Mouse (Mus musculus) adipocyte (in vitro differentiated cells): Measurements from ENCODE around the gene Dusp11.
"Not testable (repeated sequence)": the region's sequence is repeated elsewhere in the genome, so short reads cannot be mapped to it uniquely, and the experiment has no call there.

Experiments
- DNase-seq: peaks from one replicate; pipeline ENCODE4 v3.0.0-alpha.2; 2016; ENCODE audit warnings: low spot score

Gene Dusp11

GRCm38 (mm10) chr6:85961101-85962091 is at the start of gene Dusp11:
TSS of gene Dusp11 (minus strand) at chr6:85961667.
- DNase-seq: peak; percentile 95

- peak; percentile 73 for DNase-seq
These were observed 48.5 kb upstream of the Dusp11 start for GRCm38 (mm10) chr6:86009980-86010379.

DNA sequence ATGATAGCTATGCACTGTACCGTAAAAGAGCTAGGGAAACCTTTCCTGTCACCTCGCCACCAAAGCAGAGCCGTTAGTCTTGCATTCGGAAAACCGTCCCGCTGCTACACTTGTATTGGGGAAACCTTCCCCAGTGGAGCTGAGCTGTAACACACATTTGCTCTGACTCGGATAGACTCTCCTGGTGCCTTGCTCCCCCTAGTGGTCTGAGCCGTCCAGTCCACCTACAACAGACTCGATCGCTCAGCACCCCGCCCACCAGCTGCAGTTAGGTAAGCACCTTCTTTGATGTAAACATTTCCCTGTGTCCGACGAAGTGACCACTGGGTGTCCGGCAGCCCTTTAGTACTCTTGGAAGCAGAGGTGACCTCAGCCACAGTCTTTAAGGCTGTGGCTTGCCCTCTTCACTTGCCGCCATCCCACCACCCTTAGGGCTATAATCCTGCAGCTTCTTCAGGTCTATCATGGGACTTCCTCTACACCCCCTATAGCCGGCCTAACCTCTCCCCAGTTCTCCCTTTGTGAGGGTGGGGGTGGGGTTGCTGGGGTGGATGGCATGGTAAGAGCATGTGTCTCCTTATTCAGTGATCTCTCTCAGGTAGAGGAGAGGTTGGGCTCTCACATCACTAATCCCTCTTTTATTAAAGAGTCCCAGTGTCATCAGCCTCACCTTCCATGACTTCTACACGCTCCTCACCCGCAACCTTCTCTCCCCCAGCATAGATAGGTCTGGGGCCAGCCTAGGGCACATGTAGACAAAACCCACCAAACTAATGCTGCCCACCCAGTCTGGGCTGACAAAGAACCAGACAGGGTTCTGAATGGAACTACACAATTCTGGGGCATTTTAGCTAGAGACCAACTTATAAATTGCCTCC is 43.0 kb upstream of the Dusp11 start:
- DNase-seq: peak; percentile 89

- no peak for DNase-seq
These were observed 42.0 kb upstream of the Dusp11 start for GRCm38 (mm10) chr6:86003405-86003925.

GRCm38 (mm10) chr6:85990774-85991173 is 29.3 kb upstream of the Dusp11 start:
- not testable (repeated sequence) for DNase-seq

DNA sequence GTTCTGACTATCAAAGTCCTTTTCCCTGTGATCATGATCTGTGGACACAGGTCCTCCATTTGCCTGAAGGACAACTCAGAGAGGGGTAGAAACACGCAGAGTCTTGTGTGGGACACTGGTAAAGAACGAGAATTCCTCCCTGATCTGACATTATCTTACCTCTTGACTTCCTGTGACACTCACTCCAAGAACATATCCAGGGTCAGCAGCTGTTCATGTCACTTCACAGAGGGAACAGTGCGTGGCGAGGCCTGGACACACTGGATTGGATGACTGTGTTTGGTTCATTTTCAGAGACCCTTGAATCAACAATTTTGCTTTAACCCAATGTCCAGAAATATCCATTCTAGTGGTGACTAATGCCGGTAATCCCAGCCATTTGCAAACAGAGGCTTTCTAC is 28.1 kb upstream of the Dusp11 start:
- DNase-seq: not testable (repeated sequence)

DNA sequence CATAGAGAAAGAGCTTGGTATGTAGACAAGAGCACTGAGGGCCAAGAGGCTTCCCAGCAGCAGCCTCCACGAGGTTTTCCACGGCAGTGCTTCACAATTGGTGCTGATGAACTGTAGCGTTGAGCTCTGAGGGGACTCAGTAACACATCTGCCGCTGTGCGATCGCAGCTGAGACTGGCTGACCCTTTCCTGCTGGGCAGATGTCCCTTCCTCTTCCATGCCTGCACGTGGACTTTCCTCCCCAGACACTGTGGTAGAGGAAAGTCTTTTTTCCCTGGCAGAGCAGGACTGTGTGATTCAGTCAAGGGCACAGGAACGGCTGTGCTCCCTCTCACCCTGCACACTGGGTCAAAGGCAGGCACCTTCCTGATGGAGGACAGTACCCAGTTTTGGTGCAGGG is 22.9 kb upstream of the Dusp11 start:
- no peak for DNase-seq

DNA sequence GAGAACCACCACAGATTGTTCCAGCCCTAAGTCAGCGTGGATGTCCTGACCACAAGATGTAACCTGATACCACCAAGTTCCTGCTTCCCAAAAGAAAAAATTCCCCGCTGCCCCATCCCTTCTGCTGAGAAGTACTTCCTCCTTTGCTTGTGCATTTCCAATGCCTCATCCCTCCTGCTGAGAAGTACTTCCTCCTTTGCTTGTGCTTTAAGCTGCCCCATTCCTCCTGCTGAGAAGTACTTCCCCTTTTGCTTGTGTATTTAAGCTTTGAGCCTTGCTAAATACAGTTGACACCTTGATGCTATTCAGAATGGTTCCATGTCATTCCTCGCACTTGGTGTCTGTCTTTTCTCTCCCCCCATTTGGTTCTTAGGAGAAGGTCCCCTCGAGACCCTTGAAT is 17.3 kb upstream of the Dusp11 start:
- DNase-seq: not testable (repeated sequence)

GRCm38 (mm10) chr6:85976242-85976641 is 14.8 kb upstream of the Dusp11 start:
- no peak for DNase-seq

GRCm38 (mm10) chr6:85975761-85976160 is 14.3 kb upstream of the Dusp11 start:
- no peak for DNase-seq

GRCm38 (mm10) chr6:85974941-85975617 is 13.6 kb upstream of the Dusp11 start:
- DNase-seq: no peak

- DNase-seq: no peak
These were observed 11.9 kb upstream of the Dusp11 start for GRCm38 (mm10) chr6:85973336-85973735.

- DNase-seq: no peak
These were observed 11.2 kb upstream of the Dusp11 start for GRCm38 (mm10) chr6:85972699-85973098.

- no peak for DNase-seq
These were observed 8.4 kb upstream of the Dusp11 start for GRCm38 (mm10) chr6:85969889-85970288.

GRCm38 (mm10) chr6:85966686-85967085 is 5.2 kb upstream of the Dusp11 start:
- DNase-seq: no peak

GRCm38 (mm10) chr6:85966081-85966480 is 4.6 kb upstream of the Dusp11 start:
- not testable (repeated sequence) for DNase-seq

- DNase-seq: no peak
These were observed 3.9 kb downstream of the Dusp11 start for GRCm38 (mm10) chr6:85957581-85957980.

DNA sequence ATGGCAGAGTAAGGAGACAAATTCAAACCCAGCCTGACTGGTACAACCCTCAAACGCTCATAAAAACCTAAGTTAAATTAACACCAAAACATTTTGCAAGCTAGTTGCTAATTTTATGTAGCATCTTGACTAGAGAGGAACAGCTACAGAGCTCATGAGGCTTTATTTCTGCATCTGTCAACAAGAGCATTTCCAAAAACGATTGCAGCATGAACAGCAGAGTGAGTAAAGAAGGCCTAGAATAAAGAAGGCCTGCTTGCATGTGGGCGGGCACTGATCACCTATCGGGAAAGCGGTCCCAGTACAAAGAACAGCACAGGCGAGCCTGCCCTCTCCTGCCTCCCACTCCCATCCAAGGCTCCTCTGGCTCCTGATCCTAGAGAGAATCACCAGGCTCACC is 12.9 kb downstream of the Dusp11 start:
- no peak for DNase-seq

- no peak for DNase-seq
These were observed 19.0 kb downstream of the Dusp11 start for GRCm38 (mm10) chr6:85942469-85942868.

DNA sequence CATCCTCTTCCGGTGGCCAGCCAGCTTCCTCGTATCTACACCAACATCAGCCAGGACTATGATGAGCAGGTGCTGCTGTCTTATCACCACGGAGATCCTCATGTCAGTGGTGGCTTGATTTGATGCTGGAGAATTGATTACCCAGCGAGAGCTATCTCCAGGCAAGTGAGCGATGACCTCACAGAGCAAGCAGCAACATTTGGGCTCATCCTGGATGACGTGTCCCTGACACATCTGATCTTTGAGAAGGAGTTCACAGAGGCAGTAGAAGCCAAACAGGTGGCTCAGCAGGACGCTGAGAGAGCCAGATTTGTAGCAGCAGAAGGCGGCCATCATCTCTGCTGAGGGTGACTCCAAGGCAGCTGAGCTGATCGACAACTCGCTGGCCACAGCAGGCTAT is 22.8 kb downstream of the Dusp11 start:
- DNase-seq: no peak

GRCm38 (mm10) chr6:85936508-85937465 is 24.7 kb downstream of the Dusp11 start:
- peak; percentile 92 for DNase-seq
